Mouse (Mus musculus): Measurements from ENCODE around the gene Wnt11.

The Wnt11 gene

GRCm38 (mm10) chr7:98831290-98831689 is 3.6 kb upstream of the Wnt11 start:
- no peak for DNase-seq

- no peak for DNase-seq
Observed at GRCm38 (mm10) chr7:98835519-98836441, 868 bp downstream of the Wnt11 start.

- peak; percentile 44 for DNase-seq
Observed at GRCm38 (mm10) chr7:98836646-98837045, 1.7 kb downstream of the Wnt11 start.

GRCm38 (mm10) chr7:98837901-98838300 is 3.0 kb downstream of the Wnt11 start:
- DNase-seq, result peak; percentile 79

GRCm38 (mm10) chr7:98838729-98839141 is 3.8 kb downstream of the Wnt11 start:
- DNase-seq, result no peak

GRCm38 (mm10) chr7:98839312-98839711 is 4.4 kb downstream of the Wnt11 start:
- DNase-seq, result no peak

GRCm38 (mm10) chr7:98840771-98841170 is 5.9 kb downstream of the Wnt11 start:
- DNase-seq, result no peak

GRCm38 (mm10) chr7:98841802-98842201 is 6.9 kb downstream of the Wnt11 start:
- no peak for DNase-seq

GRCm38 (mm10) chr7:98842997-98843396 is 8.1 kb downstream of the Wnt11 start:
- DNase-seq, result no peak

- DNase-seq, result no peak
Observed at GRCm38 (mm10) chr7:98843649-98844048, 8.7 kb downstream of the Wnt11 start.

GRCm38 (mm10) chr7:98848899-98849640 is 14.2 kb downstream of the Wnt11 start:
- DNase-seq, result no peak

- DNase-seq, result no peak
Observed at GRCm38 (mm10) chr7:98850388-98850787, 15.5 kb downstream of the Wnt11 start.

GRCm38 (mm10) chr7:98851220-98851619 is 16.3 kb downstream of the Wnt11 start:
- no peak for DNase-seq

GRCm38 (mm10) chr7:98852950-98853650 is 18.2 kb downstream of the Wnt11 start:
- no peak for DNase-seq

GRCm38 (mm10) chr7:98853806-98854205 is 18.9 kb downstream of the Wnt11 start:
- no peak for DNase-seq

- DNase-seq, result no peak
Observed at GRCm38 (mm10) chr7:98855388-98855787, 20.5 kb downstream of the Wnt11 start.

- DNase-seq, result no peak
Observed at GRCm38 (mm10) chr7:98856128-98856527, 21.2 kb downstream of the Wnt11 start.

- DNase-seq, result no peak
Observed at GRCm38 (mm10) chr7:98857094-98857493, 22.2 kb downstream of the Wnt11 start.

- no peak for DNase-seq
Observed at GRCm38 (mm10) chr7:98861002-98861401, 26.1 kb downstream of the Wnt11 start.

GRCm38 (mm10) chr7:98862994-98863393 is 28.1 kb downstream of the Wnt11 start:
- DNase-seq, result no peak

- DNase-seq, result no peak
Observed at GRCm38 (mm10) chr7:98863969-98864718, 29.2 kb downstream of the Wnt11 start.

- no peak for DNase-seq
Observed at GRCm38 (mm10) chr7:98867053-98867793, 32.3 kb downstream of the Wnt11 start.

Data from cerebellum, adult 8-10 months (tissue).